ENCODE assay signal across 8 mouse cellular contexts in genomic region chr8:46936039-46936438, GRCm38 (mm10). TPM values are rescaled to one million over a fixed set of nuclear protein-coding genes. Genes with fewer than 3 reads are reported as not detected.
DNase-seq lines count a peak whose midpoint lies in the region; ATAC-seq and TF ChIP-seq lines count a peak whose summit lies in the region.

No protein-coding gene starts in this region.

- H3K9me3 ChIP-seq in forebrain, embryonic 14.5 days (replicated peaks; ENCODE audit: control insufficient read depth, low read length) = no peaks in the 10 kb centered on the region
- H3K9me3 ChIP-seq in forebrain, embryonic 16.5 days (ENCODE audit: control insufficient read depth, low read length) = no peaks in the 10 kb centered on the region
- H3K9me3 ChIP-seq in midbrain, embryonic 11.5 days (ENCODE audit: control insufficient read depth, low read length) = peaks cover 3% of the 10 kb centered on the region; the same call in 1 of the 2 replicates
- H3K9me3 ChIP-seq in midbrain, embryonic 15.5 days = no peaks in the 10 kb centered on the region
- H3K9me3 ChIP-seq in hindbrain, postnatal 0 days (ENCODE audit: low read length) = no peaks in the 10 kb centered on the region
- H3K9me3 ChIP-seq in midbrain, postnatal 0 days (ENCODE audit: low read length) = no peaks in the 10 kb centered on the region

- H3K9ac ChIP-seq in forebrain, embryonic 14.5 days (ENCODE audit: low read length) = no peak overlapping the region
- H3K9ac ChIP-seq in forebrain, embryonic 16.5 days (replicated peaks; ENCODE audit: low read depth, low read length) = no peak overlapping the region
- no peak overlapping the region for H3K9ac ChIP-seq in midbrain, embryonic 11.5 days (ENCODE audit: low read length)
- H3K9ac ChIP-seq in midbrain, embryonic 15.5 days = no peak overlapping the region
- 0 out of 2 replicates have a peak overlapping the region, but pooled peaks have one; percentile 13 for H3K9ac ChIP-seq in hindbrain, postnatal 0 days (replicated peaks; ENCODE audit: low read length)
- no peak overlapping the region for H3K9ac ChIP-seq in midbrain, postnatal 0 days (replicated peaks; ENCODE audit: low read length, poor library complexity, severe bottlenecking)

- H3K27me3 ChIP-seq in forebrain, embryonic 14.5 days (replicated peaks; ENCODE audit: control insufficient read depth, insufficient read depth, low read length) = no peaks in the 10 kb centered on the region
- no peaks in the 10 kb centered on the region for H3K27me3 ChIP-seq in forebrain, embryonic 16.5 days (replicated peaks; ENCODE audit: control insufficient read depth, insufficient read depth, low read length)
- no peaks in the 10 kb centered on the region for H3K27me3 ChIP-seq in midbrain, embryonic 11.5 days (ENCODE audit: control insufficient read depth, insufficient read depth, low read length)
- no peaks in the 10 kb centered on the region for H3K27me3 ChIP-seq in midbrain, embryonic 15.5 days (replicated peaks)
- no peaks in the 10 kb centered on the region for H3K27me3 ChIP-seq in hindbrain, postnatal 0 days (ENCODE audit: insufficient read depth, low read length)
- no peaks in the 10 kb centered on the region for H3K27me3 ChIP-seq in midbrain, postnatal 0 days (ENCODE audit: insufficient read depth, low read length)

- H3K4me2 ChIP-seq in forebrain, embryonic 14.5 days (ENCODE audit: low read length) = no peak overlapping the region
- no peak overlapping the region for H3K4me2 ChIP-seq in forebrain, embryonic 16.5 days (ENCODE audit: low read length)
- no peak overlapping the region for H3K4me2 ChIP-seq in midbrain, embryonic 11.5 days
- H3K4me2 ChIP-seq in midbrain, embryonic 15.5 days = no peak overlapping the region; the same call in 1 of the 2 replicates
- peak overlapping the region; percentile 36; the same call in 1 of the 2 replicates for H3K4me2 ChIP-seq in hindbrain, postnatal 0 days (ENCODE audit: low read depth, low read length)
- H3K4me2 ChIP-seq in midbrain, postnatal 0 days (ENCODE audit: low read depth, low read length, poor library complexity, severe bottlenecking) = peak overlapping the region; percentile 3; the same call in 1 of the 2 replicates

- no peak for ATAC-seq in forebrain, embryonic 14.5 days
- ATAC-seq in forebrain, embryonic 16.5 days = no peak
- no peak for ATAC-seq in midbrain, embryonic 11.5 days (ENCODE audit: low FRiP score)
- ATAC-seq in midbrain, embryonic 15.5 days (replicated peaks) = no peak
- ATAC-seq in hindbrain, postnatal 0 days = peak; percentile 64; the same call in 1 of the 2 replicates
- ATAC-seq in midbrain, postnatal 0 days (ENCODE audit: low FRiP score) = no peak

- peak; percentile 27 for DNase-seq in forebrain, embryonic 14.5 days (ENCODE audit: low spot score)
- peak; percentile 91 for DNase-seq in midbrain, embryonic 11.5 days (ENCODE audit: low spot score, missing footprints)
- peak; percentile 80 for DNase-seq in hindbrain, postnatal 0 days (ENCODE audit: low spot score)
- peak; percentile 71 for DNase-seq in midbrain, postnatal 0 days (ENCODE audit: low spot score)
- no peak for DNase-seq in urinary bladder, postnatal 4 days (ENCODE audit: low spot score in 2 of 2)
- DNase-seq in cerebellum, adult 11 months = no peak

- no peak overlapping the region for H3K4me3 ChIP-seq in forebrain, embryonic 14.5 days (ENCODE audit: low read depth, low read length)
- H3K4me3 ChIP-seq in forebrain, embryonic 16.5 days (replicated peaks; ENCODE audit: low read length) = no peak overlapping the region
- H3K4me3 ChIP-seq in midbrain, embryonic 11.5 days (ENCODE audit: low read depth, low read length) = no peak overlapping the region
- H3K4me3 ChIP-seq in midbrain, embryonic 15.5 days = no peak overlapping the region
- H3K4me3 ChIP-seq in hindbrain, postnatal 0 days (ENCODE audit: low read length) = no peak overlapping the region
- no peak overlapping the region for H3K4me3 ChIP-seq in midbrain, postnatal 0 days (ENCODE audit: low read depth, low read length)

- no peak overlapping the region for H3K27ac ChIP-seq in forebrain, embryonic 14.5 days (ENCODE audit: low read depth, low read length)
- no peak overlapping the region for H3K27ac ChIP-seq in forebrain, embryonic 16.5 days (ENCODE audit: low read length)
- H3K27ac ChIP-seq in midbrain, embryonic 11.5 days (ENCODE audit: low read depth, low read length) = no peak overlapping the region
- no peak overlapping the region for H3K27ac ChIP-seq in midbrain, embryonic 15.5 days
- H3K27ac ChIP-seq in hindbrain, postnatal 0 days = no peak overlapping the region
- H3K27ac ChIP-seq in midbrain, postnatal 0 days (ENCODE audit: low read depth, low read length) = no peak overlapping the region

- 20% methylated on average over 8 of the region's 8 CpGs for WGBS in forebrain, embryonic 14.5 days
- WGBS in forebrain, embryonic 16.5 days = 20% methylated on average over 8 of the region's 8 CpGs
- 27% methylated on average over 8 of the region's 8 CpGs for WGBS in midbrain, embryonic 11.5 days
- WGBS in midbrain, embryonic 15.5 days = 17% methylated on average over 8 of the region's 8 CpGs
- WGBS in hindbrain, postnatal 0 days = 11% methylated on average over 8 of the region's 8 CpGs
- whole genome bisulfite sequencing in midbrain, postnatal 0 days = 16% methylated on average over 8 of the region's 8 CpGs

- peak; percentile 76 for TF ChIP-seq CTCF in hindbrain, postnatal 0 days (IDR thresholded peaks at IDR 0.05; ENCODE audit: low read depth)
- TF ChIP-seq CTCF in midbrain, postnatal 0 days (IDR thresholded peaks at IDR 0.05) = peak; percentile 80

- H3K4me1 ChIP-seq in forebrain, embryonic 14.5 days (ENCODE audit: control insufficient read depth, insufficient read depth, low read length) = no peaks in the 10 kb centered on the region
- no peaks in the 10 kb centered on the region for H3K4me1 ChIP-seq in forebrain, embryonic 16.5 days (replicated peaks; ENCODE audit: control insufficient read depth, insufficient read depth, low read length)
- H3K4me1 ChIP-seq in midbrain, embryonic 11.5 days (ENCODE audit: control insufficient read depth, insufficient read depth, low read length) = no peaks in the 10 kb centered on the region
- H3K4me1 ChIP-seq in midbrain, embryonic 15.5 days = no peaks in the 10 kb centered on the region
- no peaks in the 10 kb centered on the region for H3K4me1 ChIP-seq in hindbrain, postnatal 0 days (ENCODE audit: insufficient read depth, low read length)
- no peaks in the 10 kb centered on the region for H3K4me1 ChIP-seq in midbrain, postnatal 0 days (ENCODE audit: insufficient read depth, low read length)

- H3K36me3 ChIP-seq in forebrain, embryonic 14.5 days (ENCODE audit: control insufficient read depth, insufficient read depth, low read length) = no peaks in the 10 kb centered on the region
- H3K36me3 ChIP-seq in forebrain, embryonic 16.5 days (ENCODE audit: control insufficient read depth, insufficient read depth) = no peaks in the 10 kb centered on the region
- no peaks in the 10 kb centered on the region for H3K36me3 ChIP-seq in midbrain, embryonic 11.5 days (ENCODE audit: control insufficient read depth, insufficient read depth, low read length)
- H3K36me3 ChIP-seq in midbrain, embryonic 15.5 days (replicated peaks) = no peaks in the 10 kb centered on the region
- H3K36me3 ChIP-seq in hindbrain, postnatal 0 days (ENCODE audit: insufficient read depth, low read length) = no peaks in the 10 kb centered on the region
- H3K36me3 ChIP-seq in midbrain, postnatal 0 days (ENCODE audit: insufficient read depth, low read length) = no peaks in the 10 kb centered on the region

RNA-seq across cellular contexts. Expression of gene Enpp6, which starts 50.6 kb away (rescaled TPM):
- 0.14 TPM in 1 of 2 replicates, not detected in the other for polyA plus RNA-seq in forebrain, embryonic 14.5 days (2014; fragmentation: Nextera tagmentation; extraction: Ambion mirVana)
- 0.11 and 0.35 TPM in 2 replicates for polyA plus RNA-seq in forebrain, embryonic 16.5 days (2015; fragmentation: Nextera tagmentation; extraction: Ambion mirVana)
- 0.19 and 0.37 TPM in 2 replicates for polyA plus RNA-seq in midbrain, embryonic 11.5 days (2014; fragmentation: Nextera tagmentation; extraction: Ambion mirVana)
- 0.15 TPM in 1 of 2 replicates, not detected in the other for polyA plus RNA-seq in midbrain, embryonic 15.5 days (2015; fragmentation: Nextera tagmentation; extraction: Ambion mirVana)
- total RNA-seq in hindbrain, postnatal 0 days (2014; rRNA removed) = 12.3 and 12.8 TPM in 2 replicates
- 4.2 and 5.2 TPM in 2 replicates for polyA plus RNA-seq in hindbrain, postnatal 0 days (2015; fragmentation: Nextera tagmentation; extraction: Ambion mirVana)
- total RNA-seq in midbrain, postnatal 0 days (2014; rRNA removed) = 1.9 and 2.1 TPM in 2 replicates
- 0.48 and 0.80 TPM in 2 replicates for polyA plus RNA-seq in midbrain, postnatal 0 days (2015; fragmentation: Nextera tagmentation; extraction: Ambion mirVana)

Comparison
In these comparisons a context has a peak if more than half of its experiments do, and no peak if none do; other contexts are left out.
1. H3K4me2 ChIP-seq: peak in hindbrain, postnatal 0 days (single experiment) and midbrain, postnatal 0 days (single experiment); none in forebrain, embryonic 14.5 days (single experiment), forebrain, embryonic 16.5 days (single experiment), midbrain, embryonic 11.5 days (single experiment) and midbrain, embryonic 15.5 days (single experiment).
2. DNase-seq: peak in forebrain, embryonic 14.5 days (single experiment), midbrain, embryonic 11.5 days (single experiment), hindbrain, postnatal 0 days (single experiment) and midbrain, postnatal 0 days (single experiment); none in urinary bladder, postnatal 4 days (0 of 2) and cerebellum, adult 11 months (single experiment).